Mouse (Mus musculus) hindbrain, embryonic 11.5 days (tissue): ENCODE results near the gene Il5. TPM values are rescaled to one million over a fixed set of nuclear protein-coding genes. Genes with fewer than 3 reads are reported as not detected.

ENCODE experiments used
- ATAC-seq: fragments of 200-750 bp; cut with Nextera tagmentation; 2 replicates; pipeline ENCODE4 v1.8.0; 2017; ENCODE audit warnings: mild to moderate bottlenecking, moderate TSS enrichment, moderate library complexity; ENCODE audit not compliant: low FRiP score
- DNase-seq: peaks from one replicate; pipeline ENCODE4 v3.0.0-alpha.2; 2015; ENCODE audit warnings: low spot score
- H3K27ac ChIP-seq: fragments of 300-500 bp; sonication (generic); 2 replicates; pipeline ENCODE4 v1.5.1; 2014; ENCODE audit warnings: mild to moderate bottlenecking, low read depth, low read length
- H3K27me3 ChIP-seq: fragments of 300-500 bp; sonication (generic); 2 replicates; pipeline ENCODE4 v1.6.1; 2014; ENCODE audit warnings: mild to moderate bottlenecking, low read length, moderate library complexity, mixed read lengths; ENCODE audit not compliant: control insufficient read depth, insufficient read depth
- H3K36me3 ChIP-seq: fragments of 300-500 bp; sonication (generic); 2 replicates; pipeline ENCODE4 v1.6.1; 2014; ENCODE audit warnings: mild to moderate bottlenecking, low read length, moderate library complexity, mixed read lengths; ENCODE audit not compliant: control insufficient read depth, insufficient read depth
- H3K4me1 ChIP-seq: fragments of 300-500 bp; sonication (generic); replicated peaks from 2 replicates; pipeline ENCODE4 v1.6.1; 2014; ENCODE audit warnings: low read length, mixed read lengths; ENCODE audit not compliant: control insufficient read depth, insufficient read depth
- H3K4me2 ChIP-seq: fragments of 300-500 bp; sonication (generic); replicated peaks from 2 replicates; pipeline ENCODE4 v1.6.1; 2014; ENCODE audit warnings: mild to moderate bottlenecking, low read depth, low read length
- H3K4me3 ChIP-seq: fragments of 300-500 bp; sonication (generic); 2 replicates; pipeline ENCODE4 v1.5.1; 2014; ENCODE audit warnings: low read depth, low read length
- H3K9ac ChIP-seq: fragments of 300-500 bp; sonication (generic); 2 replicates; pipeline ENCODE4 v1.6.1; 2014; ENCODE audit warnings: low read depth, low read length
- H3K9me3 ChIP-seq: fragments of 300-500 bp; sonication (generic); 2 replicates; pipeline ENCODE4 v1.6.1; 2016; ENCODE audit warnings: low read length; ENCODE audit not compliant: control insufficient read depth
- WGBS: fragments of 180-500 bp; shearing (Covaris S2); extraction: QIAGEN DNeasy Blood & Tissue Kit; methylation state at CpG from one replicate; pipeline ENCODE4 v1.1.7; 2014; 5-methylcytosine and 5-hydroxymethylcytosine counted together
- polyA plus RNA-seq: library from polyadenylated mRNA; unstranded; fragments of >200 nt; fragmentation: Nextera tagmentation; extraction: Ambion mirVana; gene quantifications from 2 replicates; pipeline ENCODE4 v1.2.1, GENCODE M21; 2014

The Il5 gene
- polyA plus RNA-seq, 1 experiment from 2014 or later, result not detected

GRCm38 (mm10) chr11:53761822-53762221 lies 41.2 kb downstream of the Il5 start:
- DNase-seq (no peak), ATAC-seq (no peak)
- peaks cover 21% of the 10 kb centered on the region for H3K27me3 ChIP-seq
- H3K9me3 ChIP-seq, result no peaks in the 10 kb centered on the region
- no peak overlapping the region for H3K4me3 ChIP-seq
- H3K27ac ChIP-seq, result no peak overlapping the region
- H3K4me1 ChIP-seq, result peaks cover 13% of the 10 kb centered on the region
- 72% methylated on average over 2 of the region's 2 CpGs for WGBS
- no peak overlapping the region for H3K4me2 ChIP-seq
- no peak overlapping the region for H3K9ac ChIP-seq
- H3K36me3 ChIP-seq, result no peaks in the 10 kb centered on the region

- H3K36me3 ChIP-seq, result no peaks in the 10 kb centered on the region
- WGBS, result 63% methylated on average over 2 of the region's 2 CpGs
- DNase-seq (no peak), ATAC-seq (no peak)
- H3K27me3 ChIP-seq, result peaks cover 25% of the 10 kb centered on the region
- no peak overlapping the region for H3K4me3 ChIP-seq
- no peaks in the 10 kb centered on the region for H3K9me3 ChIP-seq
- peak overlapping the region; percentile 59 for H3K4me2 ChIP-seq
- no peak overlapping the region for H3K27ac ChIP-seq
- no peak overlapping the region for H3K9ac ChIP-seq
- peaks cover 13% of the 10 kb centered on the region for H3K4me1 ChIP-seq
Measured at GRCm38 (mm10) chr11:53762426-53762825, 41.8 kb downstream of the Il5 start.

- no peaks in the 10 kb centered on the region for H3K9me3 ChIP-seq
- peaks cover 13% of the 10 kb centered on the region for H3K4me1 ChIP-seq
- H3K27me3 ChIP-seq, result peaks cover 25% of the 10 kb centered on the region
- ATAC-seq (peak; percentile 10; the same call in 1 of the 2 replicates), DNase-seq (peak; percentile 36)
- 10% methylated on average over 23 of the region's 23 CpGs for WGBS
- no peak overlapping the region for H3K27ac ChIP-seq
- peak overlapping the region; percentile 59 for H3K4me2 ChIP-seq
- 0 out of 2 replicates have a peak overlapping the region, but pooled peaks have one; percentile 11 for H3K9ac ChIP-seq
- H3K4me3 ChIP-seq, result peak overlapping the region; percentile 25; the same call in 1 of the 2 replicates
- H3K36me3 ChIP-seq, result no peaks in the 10 kb centered on the region
Measured at GRCm38 (mm10) chr11:53762827-53763495, 42.4 kb downstream of the Il5 start.

GRCm38 (mm10) chr11:53763496-53764140 lies 43.0 kb downstream of the Il5 start:
- H3K4me1 ChIP-seq, result peaks cover 13% of the 10 kb centered on the region
- H3K9me3 ChIP-seq, result no peaks in the 10 kb centered on the region
- ATAC-seq, result peak; percentile 67
- H3K36me3 ChIP-seq, result no peaks in the 10 kb centered on the region
- peaks cover 26% of the 10 kb centered on the region for H3K27me3 ChIP-seq
- H3K4me3 ChIP-seq, result peak overlapping the region; percentile 25
- 3% methylated on average over 31 of the region's 33 CpGs for WGBS
- DNase-seq, result peak; percentile 79
- H3K27ac ChIP-seq, result no peak overlapping the region
- peak overlapping the region; percentile 59 for H3K4me2 ChIP-seq
- peak overlapping the region; percentile 58 for H3K9ac ChIP-seq

- no peak overlapping the region for H3K4me2 ChIP-seq
- peaks cover 32% of the 10 kb centered on the region for H3K27me3 ChIP-seq
- no peak overlapping the region for H3K4me3 ChIP-seq
- DNase-seq (no peak), ATAC-seq (no peak)
- WGBS, result 46% methylated on average over 5 of the region's 5 CpGs
- no peaks in the 10 kb centered on the region for H3K9me3 ChIP-seq
- no peak overlapping the region for H3K27ac ChIP-seq
- peaks cover 13% of the 10 kb centered on the region for H3K4me1 ChIP-seq
- H3K36me3 ChIP-seq, result no peaks in the 10 kb centered on the region
- H3K9ac ChIP-seq, result no peak overlapping the region
Measured at GRCm38 (mm10) chr11:53764581-53764980, 44.0 kb downstream of the Il5 start.

- H3K4me1 ChIP-seq, result peaks cover 4% of the 10 kb centered on the region
- WGBS, result 78% methylated on average over 13 of the region's 13 CpGs
- no peak overlapping the region for H3K9ac ChIP-seq
- peaks cover 15% of the 10 kb centered on the region for H3K27me3 ChIP-seq
- no peak overlapping the region for H3K27ac ChIP-seq
- H3K9me3 ChIP-seq, result no peaks in the 10 kb centered on the region
- no peak overlapping the region for H3K4me2 ChIP-seq
- no peaks in the 10 kb centered on the region for H3K36me3 ChIP-seq
- DNase-seq, result no peak
- H3K4me3 ChIP-seq, result no peak overlapping the region
- no peak for ATAC-seq
Measured at GRCm38 (mm10) chr11:53768422-53769184, 48.0 kb downstream of the Il5 start.

GRCm38 (mm10) chr11:53769185-53769576 lies 48.6 kb downstream of the Il5 start:
- no peaks in the 10 kb centered on the region for H3K36me3 ChIP-seq
- 57% methylated on average over 12 of the region's 12 CpGs for WGBS
- H3K4me1 ChIP-seq, result no peaks in the 10 kb centered on the region; the same call in 1 of the 2 replicates
- no peak overlapping the region for H3K27ac ChIP-seq
- DNase-seq, result no peak
- peak overlapping the region; percentile 75 for H3K4me2 ChIP-seq
- H3K9me3 ChIP-seq, result no peaks in the 10 kb centered on the region
- H3K27me3 ChIP-seq, result peaks cover 13% of the 10 kb centered on the region
- no peak for ATAC-seq
- H3K9ac ChIP-seq, result no peak overlapping the region
- H3K4me3 ChIP-seq, result peak overlapping the region; percentile 49; the same call in 1 of the 2 replicates

GRCm38 (mm10) chr11:53769760-53770124 lies 49.1 kb downstream of the Il5 start, which contains the start of gene Irf1:
Gene Irf1 (plus strand): TSS chr11:53770014.
- Histone ChIP-seq H3K27me3 (peaks cover 13% of the 10 kb centered on the region), H3K4me2 (peak within 1 kb of the TSS; percentile 75), H3K9ac (peak within 1 kb of the TSS; percentile 55; the same call in 1 of the 2 replicates), H3K36me3 (no peaks in the 10 kb centered on the region), H3K27ac (no peak within 1 kb of the TSS), H3K4me1 (no peaks in the 10 kb centered on the region; the same call in 1 of the 2 replicates), H3K4me3 (peak within 1 kb of the TSS; percentile 49), H3K9me3 (no peaks in the 10 kb centered on the region)
- under 1% methylated on average over 34 of the region's 40 CpGs for WGBS
- peak; percentile 92 for ATAC-seq
- peak; percentile 86 for DNase-seq
